Mouse (Mus musculus): ENCODE measurements around the gene Anks1b.
A peak's percentile ranks its signal among the peaks of the same experiment; 100 is the strongest.

Gene Anks1b

DNA sequence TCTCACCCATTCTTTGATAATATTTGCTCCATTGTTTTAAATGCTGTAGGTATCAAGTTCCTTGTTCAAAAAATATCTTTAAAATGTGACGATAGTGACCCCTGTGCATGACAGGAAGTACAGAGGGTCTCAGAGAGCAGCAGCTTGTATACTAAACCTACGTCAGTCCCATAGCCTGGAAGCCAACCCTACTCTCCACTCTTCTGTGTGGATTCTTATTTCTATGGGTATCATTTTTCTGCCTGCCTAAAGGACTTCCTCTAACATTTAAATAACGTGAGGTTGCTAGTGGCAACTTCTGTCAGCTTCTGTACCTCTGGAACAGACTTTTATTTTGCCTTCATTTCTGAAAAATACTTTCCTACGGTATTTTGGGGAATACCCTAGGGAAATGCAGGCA is 812.1 kb downstream of the Anks1b start:
- DNase-seq = peak; percentile 7

DNA sequence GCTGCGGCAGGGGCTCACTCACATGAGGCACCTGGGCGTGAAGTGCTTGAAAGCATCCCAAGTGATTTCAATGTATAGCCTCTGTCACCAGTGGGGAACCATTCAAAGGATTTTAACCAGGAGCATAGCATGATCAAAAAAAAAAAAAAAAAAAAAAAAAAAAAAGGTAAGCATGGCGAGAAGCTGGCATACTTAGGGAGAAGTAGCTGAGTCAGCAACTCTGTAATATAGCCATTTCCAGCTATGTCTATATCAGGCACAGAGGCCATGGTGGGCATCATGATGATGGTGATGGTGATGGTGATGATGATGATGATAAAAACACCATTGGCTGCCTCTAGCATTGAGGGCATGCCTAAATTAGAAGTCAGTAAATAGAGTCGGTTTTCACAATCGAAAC is 814.8 kb downstream of the Anks1b start:
- DNase-seq = no peak

DNA sequence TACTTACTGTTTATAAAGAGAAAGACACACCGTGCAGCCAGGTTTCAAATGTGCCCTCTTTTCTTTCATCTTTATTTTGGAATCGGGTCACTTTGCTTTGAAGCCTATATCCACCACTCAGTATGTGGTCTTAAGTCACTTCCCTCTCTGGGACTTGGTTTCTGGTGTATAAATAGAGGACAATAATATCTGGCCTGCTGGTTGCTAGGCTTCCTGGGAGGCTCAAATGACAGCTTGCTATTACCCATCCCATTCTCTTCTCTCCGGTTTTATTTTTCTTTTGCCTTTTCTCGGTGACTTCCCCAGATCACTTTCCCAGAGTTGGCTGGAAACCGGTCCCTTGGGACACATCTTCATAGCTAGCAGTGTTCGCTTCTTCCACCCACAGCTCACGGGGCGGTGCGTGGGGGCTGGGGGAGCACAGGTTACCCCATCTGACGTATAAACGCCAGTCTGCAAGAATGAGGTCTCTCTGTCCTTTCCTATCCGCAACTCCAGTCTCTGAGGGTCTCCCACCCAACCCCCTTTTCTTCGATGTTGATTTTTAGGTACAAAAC is 815.5 kb downstream of the Anks1b start:
- peak; percentile 58 for DNase-seq

GRCm38 (mm10) chr10:90689854-90690513 is 816.7 kb downstream of the Anks1b start:
- peak; percentile 44 for DNase-seq

GRCm38 (mm10) chr10:90696687-90697086 is 823.4 kb downstream of the Anks1b start:
- peak; percentile 63 for DNase-seq

DNA sequence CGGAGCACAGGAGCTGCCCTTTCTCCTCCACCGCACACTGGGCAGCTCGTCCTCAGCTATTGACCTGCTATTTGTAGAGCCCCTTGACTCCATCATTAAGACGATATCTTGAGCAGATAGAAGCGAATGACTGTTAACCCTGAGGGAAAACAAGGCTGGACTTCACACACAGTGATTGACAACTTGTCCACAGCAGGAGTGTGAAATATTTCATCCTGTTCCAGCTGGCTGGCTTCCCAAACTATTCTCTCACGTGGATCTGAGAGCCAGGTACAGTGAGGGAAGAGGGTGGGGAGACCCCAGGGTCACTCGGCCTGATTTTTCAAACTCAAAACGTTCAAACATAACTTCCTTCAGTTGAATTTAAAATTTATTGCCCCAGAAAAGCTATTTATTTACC is 824.1 kb downstream of the Anks1b start:
- DNase-seq = peak; percentile 74

DNA sequence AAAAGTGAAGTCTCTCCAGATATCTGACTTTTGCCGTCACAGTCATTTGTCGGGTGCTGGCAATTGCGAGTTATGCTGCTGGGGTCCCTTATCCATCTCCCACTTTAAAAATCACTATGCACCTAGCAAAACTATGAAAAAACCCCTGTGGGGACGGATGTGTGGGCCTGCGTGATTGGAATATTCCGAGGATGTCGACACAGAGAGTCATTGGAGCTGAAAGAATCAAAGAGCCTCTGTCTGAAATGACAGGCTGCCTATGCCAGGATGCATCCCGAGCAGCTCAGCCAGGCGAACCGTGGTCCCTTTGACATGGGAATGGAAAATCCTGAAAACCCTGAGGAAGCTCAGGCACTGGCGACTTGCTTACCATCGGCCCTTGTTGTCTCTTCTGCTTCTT is 825.9 kb downstream of the Anks1b start:
- DNase-seq = peak; percentile 68

DNA sequence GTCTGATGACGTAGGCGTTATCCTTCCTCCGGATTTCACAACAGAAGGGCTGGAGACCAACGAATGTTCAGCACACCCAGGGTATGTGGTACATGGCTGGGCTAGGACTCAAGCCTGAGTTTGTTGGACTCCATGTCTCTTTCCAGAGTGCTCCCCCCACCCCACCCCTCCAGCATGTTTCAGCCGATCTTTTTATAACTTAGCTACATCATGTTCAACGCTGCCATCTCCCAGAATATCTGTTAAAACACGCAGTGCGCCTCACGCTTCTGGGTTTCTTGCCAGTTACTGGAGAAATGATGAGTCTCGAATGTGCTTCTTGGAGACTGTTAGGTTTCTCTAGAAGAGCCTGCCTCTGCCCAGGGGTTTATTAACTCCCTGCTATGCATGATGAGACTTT is 831.3 kb downstream of the Anks1b start:
- no peak for DNase-seq

DNA sequence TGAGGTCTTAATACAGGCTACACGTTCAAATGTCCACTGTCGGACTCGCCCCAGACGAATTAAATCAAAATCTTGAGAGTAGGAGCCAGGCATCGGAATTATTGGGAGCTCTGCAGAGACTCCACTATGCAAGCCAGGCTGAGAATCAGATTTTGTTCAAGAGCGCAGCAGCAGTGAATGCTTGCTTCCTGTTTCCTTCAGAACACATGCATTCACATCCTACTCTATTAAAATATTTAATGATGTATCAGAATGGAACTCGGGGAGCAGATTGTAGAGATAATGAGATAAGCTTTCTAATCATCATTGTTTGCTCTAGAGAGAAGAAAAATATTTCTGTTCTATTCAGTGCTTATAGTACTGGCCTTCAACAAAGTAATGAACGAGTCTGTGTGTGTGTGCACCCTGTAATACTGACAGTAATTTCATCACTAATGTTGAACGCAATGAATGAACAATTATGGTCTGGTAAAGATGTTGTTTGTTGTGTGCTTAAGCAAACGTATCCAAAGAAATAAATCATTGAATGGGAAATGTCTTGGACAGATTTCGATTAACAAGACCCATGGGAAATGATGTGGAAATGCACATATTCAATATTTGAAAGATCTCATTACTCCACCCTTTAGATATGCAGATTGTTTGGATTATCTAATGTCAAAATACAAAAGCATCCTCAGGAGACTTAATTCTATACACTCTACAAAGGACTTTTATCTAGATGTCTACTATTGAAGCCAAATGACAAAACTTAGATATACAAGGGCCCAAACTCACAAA is 835.7 kb downstream of the Anks1b start:
- DNase-seq = no peak

GRCm38 (mm10) chr10:90709602-90709931 is 836.3 kb downstream of the Anks1b start:
- no peak for DNase-seq

DNA sequence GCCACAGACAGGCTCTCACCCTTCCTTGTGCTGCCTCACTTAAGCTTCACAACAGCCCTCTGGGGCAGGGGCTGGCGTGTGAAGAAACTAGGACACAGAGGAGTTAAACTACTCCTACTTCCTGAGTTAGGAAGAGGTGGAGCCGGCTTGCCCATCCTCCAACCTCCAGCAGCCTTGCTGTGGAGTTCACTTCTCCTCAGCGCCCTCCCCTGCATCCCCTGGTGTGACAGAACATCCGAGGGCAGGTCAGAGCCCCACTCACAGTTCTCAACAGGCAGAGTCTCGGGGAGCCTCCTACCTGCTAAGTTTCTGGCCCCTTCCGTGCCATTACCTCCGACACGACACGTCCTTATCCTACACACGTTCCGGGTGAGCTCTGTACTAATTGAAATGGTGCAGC is 844.7 kb downstream of the Anks1b start:
- DNase-seq = peak; percentile 81

GRCm38 (mm10) chr10:90718684-90719083 is 845.4 kb downstream of the Anks1b start:
- no peak for DNase-seq

DNA sequence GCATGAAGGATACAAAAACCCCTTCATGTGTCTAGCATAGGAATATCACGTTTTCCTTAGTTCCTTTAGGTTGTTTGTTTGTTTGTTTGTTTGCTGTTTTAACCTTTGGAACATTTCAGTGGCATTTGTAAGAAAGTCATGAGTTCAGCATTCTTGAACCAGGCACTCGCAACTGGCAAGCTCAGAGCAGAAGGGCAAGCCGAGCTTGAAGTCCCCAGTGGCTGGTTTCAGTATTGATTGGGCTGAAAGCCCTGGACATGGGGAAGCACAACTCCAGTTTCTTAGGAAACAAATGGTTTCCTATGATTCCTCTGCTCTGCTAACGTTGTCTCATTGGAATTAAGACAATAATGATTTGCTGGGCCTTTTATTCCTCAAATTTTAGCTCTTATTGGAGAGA is 846.7 kb downstream of the Anks1b start:
- DNase-seq = no peak

GRCm38 (mm10) chr10:90723071-90723494 is 849.8 kb downstream of the Anks1b start:
- no peak for DNase-seq

- no peak for DNase-seq
These were observed 850.6 kb downstream of the Anks1b start for GRCm38 (mm10) chr10:90723941-90724341.

DNA sequence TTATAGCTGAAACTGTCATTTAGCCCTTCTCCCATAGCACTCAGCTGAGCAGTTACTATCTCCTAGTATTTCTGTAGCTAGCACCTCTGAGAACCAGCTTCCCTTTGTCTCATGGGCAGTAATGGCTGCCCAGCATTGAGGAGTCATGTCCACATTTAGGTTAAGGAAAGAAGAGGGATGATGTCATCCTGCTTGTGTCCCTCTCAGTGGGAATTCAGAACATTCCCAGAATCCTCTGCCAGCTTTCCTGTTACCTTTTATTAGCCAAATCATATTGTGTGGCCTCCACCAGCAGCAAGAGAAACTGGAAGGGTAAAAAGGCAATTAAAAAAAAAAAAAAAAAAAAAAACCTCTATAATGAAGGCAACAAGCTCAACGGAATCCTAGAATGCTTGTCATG is 851.6 kb downstream of the Anks1b start:
- DNase-seq = no peak

- no peak for DNase-seq
These were observed 855.4 kb downstream of the Anks1b start for GRCm38 (mm10) chr10:90728401-90729358.

DNA sequence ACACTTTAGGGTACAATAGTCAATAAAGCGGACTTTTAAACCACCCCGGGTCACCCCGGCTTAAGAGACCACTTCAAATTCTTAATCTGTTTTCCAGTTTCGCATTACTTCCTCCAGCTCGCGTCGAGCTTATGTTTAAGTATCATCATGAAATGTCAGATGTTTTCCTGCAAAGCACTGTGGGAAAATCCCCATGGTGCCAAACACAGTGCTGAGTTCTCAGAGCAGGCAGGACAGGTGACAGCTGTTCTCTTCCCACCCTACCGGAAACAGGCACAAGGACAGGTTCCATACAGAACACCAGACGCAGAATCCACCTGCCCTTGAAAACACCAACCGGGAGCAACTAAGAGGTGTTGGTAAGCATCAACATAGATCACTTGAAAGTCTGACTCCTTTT is 856.2 kb downstream of the Anks1b start:
- DNase-seq = no peak

DNA sequence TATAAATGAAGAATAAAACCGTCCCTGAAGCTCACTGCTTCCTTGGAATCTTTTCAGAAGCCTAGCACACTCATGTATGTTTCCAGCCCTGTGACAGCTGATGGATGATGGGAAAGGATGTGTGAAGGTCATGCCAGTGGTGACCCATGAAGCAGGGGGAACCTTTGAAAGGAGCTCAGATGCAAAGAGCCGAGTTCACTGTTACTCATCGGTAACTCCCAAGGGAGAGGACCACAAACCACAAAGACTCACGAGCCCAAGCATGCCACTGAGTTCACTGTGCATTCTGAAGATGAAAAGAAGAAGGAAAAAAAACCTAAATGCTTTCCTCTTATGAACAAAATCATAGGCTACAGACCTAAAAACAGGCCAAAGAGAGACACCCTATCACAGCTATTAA is 859.5 kb downstream of the Anks1b start:
- no peak for DNase-seq

GRCm38 (mm10) chr10:90733632-90734031 is 860.3 kb downstream of the Anks1b start:
- DNase-seq = no peak

GRCm38 (mm10) chr10:90738475-90738874 is 865.2 kb downstream of the Anks1b start:
- DNase-seq = no peak

DNA sequence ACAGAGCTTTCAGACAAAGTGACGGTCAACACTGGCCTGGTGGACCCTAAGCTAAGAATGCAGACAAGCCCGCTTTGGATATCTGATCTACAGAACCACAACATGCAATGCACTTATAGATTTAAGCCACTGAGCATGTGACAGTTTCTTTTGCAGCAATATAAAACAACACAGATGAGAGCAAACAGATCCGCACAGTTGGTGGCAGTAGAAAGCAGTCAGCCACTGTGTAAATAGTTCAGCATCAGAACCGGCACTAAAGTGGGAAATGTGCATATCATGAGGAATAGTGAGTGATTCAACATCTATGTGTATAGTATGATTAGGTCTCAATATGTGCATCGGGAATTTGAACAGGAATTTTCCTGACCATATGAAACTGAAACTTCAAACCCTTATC is 867.6 kb downstream of the Anks1b start:
- no peak for DNase-seq

DNA sequence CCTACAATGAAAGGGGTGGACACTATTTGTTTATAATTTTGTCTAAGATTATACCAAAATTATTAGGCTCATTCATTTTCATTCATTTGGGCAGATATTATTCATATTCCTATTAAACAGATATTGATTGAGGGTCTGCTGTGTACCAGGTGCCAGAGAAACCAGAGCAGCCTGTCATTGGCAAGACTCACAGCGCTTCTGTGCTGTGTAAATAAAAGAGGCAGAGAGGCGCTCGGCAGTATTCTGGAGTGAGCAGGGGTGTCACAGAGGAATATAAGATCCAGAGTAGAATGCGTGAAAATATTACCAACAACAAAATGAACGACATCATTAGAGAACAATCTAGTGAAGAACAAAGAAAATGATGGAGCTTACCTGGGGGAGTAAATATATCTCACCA is 878.6 kb downstream of the Anks1b start:
- peak; percentile 30 for DNase-seq
